Mouse (Mus musculus) thymus, adult 2 months (tissue): ENCODE data around the gene Fam124b.

ENCODE experiments used
- CTCF ChIP-seq: fragments of 200-500 bp; IDR thresholded peaks from 2 replicates; pipeline ENCODE4 v1.5.1; 2012; ENCODE audit warnings: mild to moderate bottlenecking, control low read depth, low read length, moderate library complexity, borderline replicate concordance; ENCODE audit not compliant: control insufficient read depth, poor library complexity, insufficient read depth; ENCODE audit errors: extremely low read depth
- POLR2A ChIP-seq: fragments of 200-500 bp; IDR thresholded peaks from 2 replicates; pipeline ENCODE4 v1.6.1; 2012; ENCODE audit warnings: mild to moderate bottlenecking, low read length, control low read depth, moderate library complexity; ENCODE audit not compliant: control insufficient read depth, poor library complexity, insufficient read depth; ENCODE audit errors: extremely low read depth

DNA sequence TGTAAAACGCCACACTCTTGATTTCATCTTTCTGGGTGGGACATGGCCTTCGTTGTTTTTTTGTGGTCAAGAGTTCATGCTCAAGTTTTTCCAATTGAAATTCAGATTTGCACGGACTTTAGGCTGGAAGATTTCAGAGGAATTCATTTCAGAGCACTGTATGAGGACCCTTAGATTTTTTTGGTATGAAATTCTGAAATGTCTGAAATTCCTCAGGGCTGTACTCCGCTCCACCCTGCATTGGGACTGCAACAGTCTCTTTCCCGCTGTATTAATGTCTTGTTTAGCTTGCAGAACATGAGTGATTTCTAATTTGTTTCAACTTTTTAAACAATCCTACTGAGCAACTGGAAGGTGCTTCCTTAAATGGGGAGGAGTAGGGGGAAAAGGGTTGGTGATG, 32.0 kb upstream of the Fam124b start:
- no peak for TF ChIP-seq POLR2A
- TF ChIP-seq CTCF: no peak
